Mouse (Mus musculus) neural tube, embryonic 15.5 days (tissue): ENCODE results near the gene Actb. TPM values are rescaled to one million over a fixed set of nuclear protein-coding genes. Genes with fewer than 3 reads are reported as not detected.

Experiments used
- ATAC-seq: fragments of 200-750 bp; cut with Nextera tagmentation; 2 replicates; pipeline ENCODE4 v1.8.0; 2017; ENCODE audit warnings: mild to moderate bottlenecking, moderate TSS enrichment, moderate library complexity; ENCODE audit not compliant: low FRiP score
- H3K27ac ChIP-seq: fragments of 300-500 bp; sonication (generic); replicated peaks from 2 replicates; pipeline ENCODE4 v1.5.1; 2015; ENCODE audit warnings: mild to moderate bottlenecking, inconsistent platforms
- H3K27me3 ChIP-seq: fragments of 300-500 bp; sonication (generic); replicated peaks from 2 replicates; pipeline ENCODE4 v1.6.1; 2015; ENCODE audit warnings: inconsistent platforms
- H3K36me3 ChIP-seq: fragments of 300-500 bp; sonication (generic); 2 replicates; pipeline ENCODE4 v1.6.1; 2015; ENCODE audit warnings: inconsistent platforms
- H3K4me1 ChIP-seq: fragments of 300-500 bp; sonication (generic); 2 replicates; pipeline ENCODE4 v1.6.1; 2015; ENCODE audit warnings: inconsistent platforms
- H3K4me2 ChIP-seq: fragments of 300-500 bp; sonication (generic); 2 replicates; pipeline ENCODE4 v1.6.1; 2015; ENCODE audit warnings: inconsistent platforms, mild to moderate bottlenecking, moderate library complexity
- H3K4me3 ChIP-seq: fragments of 300-500 bp; sonication (generic); replicated peaks from 2 replicates; pipeline ENCODE4 v1.5.1; 2015; ENCODE audit warnings: mild to moderate bottlenecking, inconsistent platforms
- H3K9ac ChIP-seq: fragments of 300-500 bp; sonication (generic); replicated peaks from 2 replicates; pipeline ENCODE4 v1.6.1; 2015; ENCODE audit warnings: mild to moderate bottlenecking, inconsistent platforms
- H3K9me3 ChIP-seq: fragments of 300-500 bp; sonication (generic); replicated peaks from 2 replicates; pipeline ENCODE4 v1.6.1; 2016; ENCODE audit warnings: inconsistent platforms
- WGBS: fragments of 180-500 bp; shearing (Covaris S2); methylation state at CpG from one replicate; pipeline ENCODE4 v1.1.7; 2015; ENCODE audit warnings: mixed read lengths; 5-methylcytosine and 5-hydroxymethylcytosine counted together
- polyA plus RNA-seq: library from polyadenylated mRNA; unstranded; fragments of >200 nt; fragmentation: Nextera tagmentation; extraction: Ambion mirVana; gene quantifications from 2 replicates; pipeline ENCODE4 v1.2.1, GENCODE M21; 2015

The Actb gene
- polyA plus RNA-seq, 1 experiment from 2014 or later: 12,525 TPM

- Histone ChIP-seq H3K9me3 (no peaks in the 10 kb centered on the region), H3K4me3 (no peak overlapping the region), H3K27me3 (no peaks in the 10 kb centered on the region), H3K36me3 (no peaks in the 10 kb centered on the region), H3K9ac (no peak overlapping the region), H3K27ac (no peak overlapping the region), H3K4me2 (no peak overlapping the region), H3K4me1 (no peaks in the 10 kb centered on the region)
- no peak for ATAC-seq
- WGBS: 68% methylated on average over 8 of the region's 8 CpGs
These were observed 13.9 kb upstream of the Actb start for GRCm38 (mm10) chr5:142920311-142921073.

DNA sequence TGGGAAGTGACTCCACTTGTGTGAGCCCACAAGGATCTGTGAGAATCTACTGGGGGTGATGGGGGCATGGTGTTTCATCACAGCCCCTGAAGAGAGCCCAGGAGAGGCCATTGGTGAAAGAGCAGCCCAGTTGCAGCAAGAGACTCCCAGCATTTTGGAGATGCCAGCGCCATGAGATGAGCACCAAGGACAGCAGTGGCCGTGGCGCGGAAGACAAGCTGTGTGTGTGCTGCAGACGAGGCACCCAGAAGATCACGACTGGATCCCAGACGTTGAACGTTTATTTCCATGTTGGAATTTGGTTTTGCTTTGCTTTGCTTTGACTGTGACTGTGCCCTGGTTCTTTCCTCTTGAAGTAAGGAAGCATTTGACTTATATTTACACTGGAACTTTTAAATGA lies 10.8 kb upstream of the Actb start:
- ATAC-seq: no peak
- WGBS: 92% methylated on average over 8 of the region's 8 CpGs
- H3K9me3 ChIP-seq: no peaks in the 10 kb centered on the region
- no peaks in the 10 kb centered on the region for H3K4me1 ChIP-seq
- no peaks in the 10 kb centered on the region for H3K36me3 ChIP-seq
- H3K27me3 ChIP-seq: no peaks in the 10 kb centered on the region
- no peak overlapping the region for H3K4me2 ChIP-seq
- no peak overlapping the region for H3K27ac ChIP-seq
- no peak overlapping the region for H3K9ac ChIP-seq
- H3K4me3 ChIP-seq: no peak overlapping the region

GRCm38 (mm10) chr5:142916593-142916992 lies 10.0 kb upstream of the Actb start:
- Histone ChIP-seq H3K4me3 (no peak overlapping the region), H3K4me2 (no peak overlapping the region), H3K4me1 (no peaks in the 10 kb centered on the region), H3K36me3 (no peaks in the 10 kb centered on the region), H3K9me3 (no peaks in the 10 kb centered on the region), H3K9ac (no peak overlapping the region), H3K27ac (no peak overlapping the region), H3K27me3 (no peaks in the 10 kb centered on the region)
- ATAC-seq: no peak
- 81% methylated on average over 7 of the region's 7 CpGs for WGBS

DNA sequence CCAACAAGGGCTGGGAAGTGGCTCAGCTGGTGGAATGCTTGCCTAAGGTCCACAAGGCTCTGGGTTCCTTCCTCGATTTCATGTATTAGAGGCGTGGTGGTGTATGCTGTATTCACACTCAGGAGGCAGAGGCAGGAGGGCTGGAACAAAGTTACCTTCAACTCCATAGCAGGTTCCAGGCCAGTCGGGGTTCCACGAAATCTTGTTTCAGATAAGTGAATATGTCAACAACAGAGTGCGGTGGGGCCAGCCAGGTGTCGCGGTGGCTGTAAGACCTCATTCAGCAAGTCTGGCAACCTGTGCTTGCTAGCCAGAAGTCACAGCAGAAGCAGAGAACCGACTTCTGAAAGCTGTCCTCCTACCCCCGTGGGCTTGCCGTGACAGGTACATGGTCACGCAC lies 8.7 kb upstream of the Actb start:
- no peaks in the 10 kb centered on the region for H3K9me3 ChIP-seq
- H3K4me2 ChIP-seq: no peak overlapping the region
- H3K27me3 ChIP-seq: no peaks in the 10 kb centered on the region
- H3K36me3 ChIP-seq: no peaks in the 10 kb centered on the region
- H3K9ac ChIP-seq: no peak overlapping the region
- 93% methylated on average over 11 of the region's 11 CpGs for WGBS
- no peak overlapping the region for H3K4me3 ChIP-seq
- no peak for ATAC-seq
- no peak overlapping the region for H3K27ac ChIP-seq
- no peaks in the 10 kb centered on the region for H3K4me1 ChIP-seq

DNA sequence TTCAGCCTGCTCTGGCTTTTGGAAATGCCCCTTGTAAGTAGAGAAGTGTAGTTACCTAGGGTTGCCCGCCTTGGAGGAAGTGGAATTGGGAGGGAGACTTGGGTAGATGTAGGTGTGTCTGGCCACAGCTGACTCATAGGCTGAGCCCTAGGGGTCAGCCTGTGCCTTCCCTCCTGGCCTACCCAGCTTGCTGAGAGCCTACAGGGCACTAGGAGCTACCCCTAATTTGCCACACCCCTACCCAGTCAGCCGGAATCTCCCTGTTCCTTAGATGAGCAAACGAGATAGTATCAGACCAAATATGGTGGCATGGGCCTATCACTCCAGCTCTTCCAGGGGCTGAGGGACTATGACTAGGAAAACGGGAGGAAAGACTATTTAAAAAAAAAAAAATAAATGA lies 6.2 kb upstream of the Actb start:
- WGBS: 84% methylated on average over 4 of the region's 4 CpGs
- no peak overlapping the region for H3K4me2 ChIP-seq
- H3K27me3 ChIP-seq: no peaks in the 10 kb centered on the region
- no peak overlapping the region for H3K9ac ChIP-seq
- no peak for ATAC-seq
- H3K36me3 ChIP-seq: no peaks in the 10 kb centered on the region
- H3K4me1 ChIP-seq: peaks cover 22% of the 10 kb centered on the region
- no peaks in the 10 kb centered on the region for H3K9me3 ChIP-seq
- H3K4me3 ChIP-seq: no peak overlapping the region
- H3K27ac ChIP-seq: no peak overlapping the region

DNA sequence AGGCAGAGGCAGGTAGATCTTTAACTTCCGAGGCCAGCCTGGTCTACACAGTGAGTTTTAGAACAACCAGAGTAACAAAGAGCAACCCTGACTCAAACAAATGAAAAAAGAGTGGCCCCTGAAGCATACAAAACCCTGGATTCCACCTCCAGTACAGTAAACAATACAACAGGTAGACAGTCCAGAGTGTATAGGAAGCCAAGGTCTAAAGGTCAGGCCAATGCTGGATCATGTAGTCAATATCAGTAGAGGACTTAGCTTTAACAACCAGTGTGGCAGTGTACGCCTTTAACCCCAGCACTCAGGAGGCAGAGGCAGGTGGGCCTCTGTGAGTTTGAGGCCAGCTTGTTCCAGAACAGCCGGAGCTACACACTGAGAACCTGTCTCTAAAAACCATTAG lies 5.8 kb upstream of the Actb start:
- Histone ChIP-seq H3K4me3 (no peak overlapping the region), H3K36me3 (no peaks in the 10 kb centered on the region), H3K4me1 (peaks cover 27% of the 10 kb centered on the region), H3K27ac (no peak overlapping the region), H3K9ac (no peak overlapping the region), H3K9me3 (no peaks in the 10 kb centered on the region), H3K27me3 (no peaks in the 10 kb centered on the region), H3K4me2 (no peak overlapping the region)
- 94% methylated on average over 3 of the region's 3 CpGs for WGBS
- ATAC-seq: no peak

- H3K4me1 ChIP-seq: peaks cover 32% of the 10 kb centered on the region
- H3K4me3 ChIP-seq: no peak overlapping the region
- H3K9ac ChIP-seq: no peak overlapping the region
- H3K27ac ChIP-seq: no peak overlapping the region
- no peaks in the 10 kb centered on the region for H3K9me3 ChIP-seq
- no peaks in the 10 kb centered on the region for H3K27me3 ChIP-seq
- WGBS: 89% methylated on average over 2 of the region's 2 CpGs
- no peaks in the 10 kb centered on the region for H3K36me3 ChIP-seq
- no peak overlapping the region for H3K4me2 ChIP-seq
- ATAC-seq: no peak
These were observed 5.1 kb upstream of the Actb start for GRCm38 (mm10) chr5:142911629-142912028.

GRCm38 (mm10) chr5:142909576-142910278 lies 3.2 kb upstream of the Actb start:
- Histone ChIP-seq H3K9ac (no peak overlapping the region), H3K4me3 (no peak overlapping the region), H3K27me3 (no peaks in the 10 kb centered on the region), H3K4me2 (no peak overlapping the region), H3K27ac (peak overlapping the region; percentile 100), H3K4me1 (peaks cover 36% of the 10 kb centered on the region), H3K9me3 (no peaks in the 10 kb centered on the region), H3K36me3 (peaks cover 7% of the 10 kb centered on the region)
- ATAC-seq: no peak
- WGBS: 52% methylated on average over 8 of the region's 8 CpGs

DNA sequence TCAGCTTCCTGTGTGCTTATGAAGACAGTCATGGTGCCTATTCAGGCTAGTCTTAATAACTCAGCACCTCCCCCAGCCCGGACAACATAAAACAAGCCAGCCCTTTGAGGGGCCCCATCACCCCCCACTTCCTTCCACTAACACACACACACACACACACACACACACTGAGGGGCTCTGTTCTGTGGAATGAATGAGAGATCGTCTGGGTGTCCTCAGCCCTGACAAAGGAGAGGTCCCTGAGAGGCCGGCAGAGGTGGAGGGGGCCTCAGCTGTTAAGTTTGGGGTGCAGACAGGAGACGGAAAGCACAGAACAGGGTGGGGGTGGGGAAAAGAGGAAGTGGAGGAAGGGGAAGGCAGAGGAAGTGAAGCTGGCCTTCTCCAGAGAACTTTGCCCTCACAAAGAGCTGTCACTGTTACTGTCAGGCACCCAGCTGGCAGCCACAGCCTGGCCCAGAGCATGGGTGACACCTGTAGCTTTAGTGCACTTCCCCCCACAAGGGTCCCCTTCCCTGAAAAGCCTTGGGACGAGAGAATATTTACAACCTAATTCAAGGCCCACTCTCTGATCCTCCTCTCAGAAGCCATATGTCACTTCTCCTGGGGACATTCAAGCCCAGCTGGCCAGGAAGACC lies 2.5 kb upstream of the Actb start:
- H3K36me3 ChIP-seq: peaks cover 13% of the 10 kb centered on the region
- H3K4me2 ChIP-seq: no peak overlapping the region
- WGBS: 20% methylated on average over 5 of the region's 5 CpGs
- no peaks in the 10 kb centered on the region for H3K27me3 ChIP-seq
- H3K27ac ChIP-seq: peak overlapping the region; percentile 100
- ATAC-seq: no peak
- no peak overlapping the region for H3K4me3 ChIP-seq
- H3K9me3 ChIP-seq: no peaks in the 10 kb centered on the region
- peaks cover 42% of the 10 kb centered on the region for H3K4me1 ChIP-seq
- no peak overlapping the region for H3K9ac ChIP-seq

DNA sequence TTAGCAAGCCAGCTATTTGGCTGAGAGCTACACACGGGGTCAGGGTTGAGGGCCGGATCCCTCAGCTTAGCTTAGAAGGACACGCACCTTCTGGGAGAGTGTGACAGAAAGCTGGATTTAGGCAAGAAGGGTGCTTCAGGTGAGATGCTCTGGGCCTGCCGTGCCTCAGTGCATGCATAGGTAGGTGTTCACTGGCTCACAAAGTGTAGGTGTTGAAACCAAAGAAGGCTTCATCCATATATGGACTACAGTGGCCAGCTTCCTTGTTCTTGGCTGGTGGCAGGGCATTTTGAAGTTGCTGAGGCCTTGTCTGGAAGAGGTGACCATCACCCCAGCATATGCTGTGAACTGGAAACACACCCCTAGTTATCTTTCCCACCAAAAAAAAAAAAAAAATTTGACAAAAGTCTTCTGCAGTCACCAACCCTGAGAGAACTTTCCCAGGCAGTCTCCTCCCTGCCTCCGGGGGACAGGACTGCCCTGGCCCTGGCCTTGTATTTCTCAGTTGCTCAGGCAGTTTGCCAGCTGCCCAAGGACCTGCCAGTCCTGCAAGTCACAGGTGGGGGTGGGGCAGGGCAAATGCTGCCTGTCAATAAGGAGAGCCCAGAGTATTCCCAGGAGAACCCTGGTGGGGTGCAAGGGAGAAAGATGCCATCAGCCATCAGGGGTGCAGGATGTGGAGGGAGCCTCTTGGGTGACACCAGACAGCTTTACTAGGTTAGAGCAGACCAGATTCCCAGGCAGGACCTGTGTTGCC lies 1.4 kb upstream of the Actb start:
- WGBS: 75% methylated on average over 5 of the region's 5 CpGs

GRCm38 (mm10) chr5:142907048-142907802 lies 671 bp upstream of the Actb start:
- 15% methylated on average over 14 of the region's 14 CpGs for WGBS
- Histone ChIP-seq H3K4me2 (peak overlapping the region; percentile 72), H3K9ac (peak overlapping the region; percentile 59), H3K27me3 (no peaks in the 10 kb centered on the region), H3K4me1 (peaks cover 59% of the 10 kb centered on the region), H3K4me3 (peak overlapping the region; percentile 89), H3K36me3 (peaks cover 29% of the 10 kb centered on the region), H3K27ac (peak overlapping the region; percentile 100), H3K9me3 (no peaks in the 10 kb centered on the region)
- no peak; the same call in 1 of the 2 replicates for ATAC-seq

More for the DNA sequence above, 1.4 kb upstream of the Actb start:
- H3K9me3 ChIP-seq: no peaks in the 10 kb centered on the region
- H3K4me1 ChIP-seq: peaks cover 51% of the 10 kb centered on the region
- H3K4me3 ChIP-seq: no peak overlapping the region
- H3K9ac ChIP-seq: no peak overlapping the region
- peak overlapping the region; percentile 100 for H3K27ac ChIP-seq
- peak overlapping the region; percentile 72 for H3K4me2 ChIP-seq
- ATAC-seq: no peak
- peaks cover 21% of the 10 kb centered on the region for H3K36me3 ChIP-seq
- H3K27me3 ChIP-seq: no peaks in the 10 kb centered on the region
